Mouse (Mus musculus) embryonic facial prominence, embryonic 11.5 days (tissue): ENCODE measurements around the gene Nat8f5. TPM values are rescaled to one million over a fixed set of nuclear protein-coding genes. Genes with fewer than 3 reads are reported as not detected.

ENCODE experiments used
- ATAC-seq: fragments of 200-750 bp; cut with Nextera tagmentation; replicated peaks from 2 replicates; pipeline ENCODE4 v1.8.0; 2017; ENCODE audit warnings: low read depth; ENCODE audit not compliant: insufficient number of reproducible peaks, low FRiP score, low TSS enrichment
- DNase-seq: peaks from one replicate; pipeline ENCODE4 v3.0.0-alpha.2; 2015; ENCODE audit warnings: low spot score
- H3K27ac ChIP-seq: fragments of 300-500 bp; sonication (generic); replicated peaks from 2 replicates; pipeline ENCODE4 v1.5.1; 2014; ENCODE audit warnings: mild to moderate bottlenecking, low read depth, low read length, control low read depth
- H3K27me3 ChIP-seq: fragments of 300-500 bp; sonication (generic); 2 replicates; pipeline ENCODE4 v1.6.1; 2014; ENCODE audit warnings: mild to moderate bottlenecking, low read length, moderate library complexity, mixed read lengths; ENCODE audit not compliant: control insufficient read depth, insufficient read depth
- H3K36me3 ChIP-seq: fragments of 300-500 bp; sonication (generic); replicated peaks from 2 replicates; pipeline ENCODE4 v1.6.1; 2014; ENCODE audit warnings: low read depth, mild to moderate bottlenecking, low read length, moderate library complexity, mixed read lengths; ENCODE audit not compliant: control insufficient read depth, insufficient read depth
- H3K4me1 ChIP-seq: fragments of 300-500 bp; sonication (generic); 2 replicates; pipeline ENCODE4 v1.6.1; 2014; ENCODE audit warnings: low read length, mixed read lengths; ENCODE audit not compliant: control insufficient read depth, insufficient read depth
- H3K4me2 ChIP-seq: fragments of 300-500 bp; sonication (generic); 2 replicates; pipeline ENCODE4 v1.6.1; 2014; ENCODE audit warnings: low read depth, mild to moderate bottlenecking, control low read depth, low read length, moderate library complexity
- H3K4me3 ChIP-seq: fragments of 300-500 bp; sonication (generic); 2 replicates; pipeline ENCODE4 v1.5.1; 2014; ENCODE audit warnings: low read depth, low read length, control low read depth
- H3K9ac ChIP-seq: fragments of 300-500 bp; sonication (generic); replicated peaks from 2 replicates; pipeline ENCODE4 v1.6.1; 2014; ENCODE audit warnings: mild to moderate bottlenecking, control low read depth, low read length
- H3K9me3 ChIP-seq: fragments of 300-500 bp; sonication (generic); replicated peaks from 2 replicates; pipeline ENCODE4 v1.6.1; 2016; ENCODE audit warnings: mild to moderate bottlenecking, low read length, inconsistent platforms, mixed read lengths; ENCODE audit not compliant: control insufficient read depth
- WGBS: fragments of 180-500 bp; shearing (Covaris S2); extraction: QIAGEN DNeasy Blood & Tissue Kit; methylation state at CpG from one replicate; pipeline ENCODE4 v1.1.7; 2014; 5-methylcytosine and 5-hydroxymethylcytosine counted together
- polyA plus RNA-seq: library from polyadenylated mRNA; unstranded; fragments of >200 nt; fragmentation: Nextera tagmentation; extraction: Ambion mirVana; gene quantifications from 2 replicates; pipeline ENCODE4 v1.2.1, GENCODE M21; 2014

Gene Nat8f5
- polyA plus RNA-seq, 1 experiment from 2014 or later = not detected

- H3K9ac ChIP-seq = no peak overlapping the region
- 79% methylated on average over 3 of the region's 3 CpGs for WGBS
- ATAC-seq (no peak), DNase-seq (no peak)
- no peak overlapping the region for H3K27ac ChIP-seq
- no peaks in the 10 kb centered on the region for H3K9me3 ChIP-seq
- no peak overlapping the region for H3K4me3 ChIP-seq
- H3K27me3 ChIP-seq = no peaks in the 10 kb centered on the region
- H3K36me3 ChIP-seq = no peaks in the 10 kb centered on the region
- no peaks in the 10 kb centered on the region for H3K4me1 ChIP-seq
- H3K4me2 ChIP-seq = no peak overlapping the region
Observed at GRCm38 (mm10) chr6:85862565-85862964, 41.8 kb upstream of the Nat8f5 start.

- no peak overlapping the region for H3K4me3 ChIP-seq
- H3K27ac ChIP-seq = no peak overlapping the region
- WGBS = 77% methylated on average over 3 of the region's 3 CpGs
- H3K4me2 ChIP-seq = no peak overlapping the region
- H3K9me3 ChIP-seq = no peaks in the 10 kb centered on the region
- ATAC-seq = no peak
- no peak for DNase-seq
- H3K27me3 ChIP-seq = no peaks in the 10 kb centered on the region
- no peak overlapping the region for H3K9ac ChIP-seq
- no peaks in the 10 kb centered on the region for H3K36me3 ChIP-seq
- no peaks in the 10 kb centered on the region for H3K4me1 ChIP-seq
Observed at GRCm38 (mm10) chr6:85861247-85861646, 40.5 kb upstream of the Nat8f5 start.

GRCm38 (mm10) chr6:85856194-85856678 is 35.5 kb upstream of the Nat8f5 start:
- ATAC-seq = no peak
- 96% methylated on average over 1 of the region's 1 CpGs for WGBS
- H3K9me3 ChIP-seq = no peaks in the 10 kb centered on the region
- no peaks in the 10 kb centered on the region for H3K36me3 ChIP-seq
- H3K9ac ChIP-seq = no peak overlapping the region
- DNase-seq = no peak
- no peak overlapping the region for H3K4me2 ChIP-seq
- no peak overlapping the region for H3K4me3 ChIP-seq
- no peaks in the 10 kb centered on the region for H3K27me3 ChIP-seq
- H3K27ac ChIP-seq = no peak overlapping the region
- H3K4me1 ChIP-seq = no peaks in the 10 kb centered on the region

- 72% methylated on average over 3 of the region's 3 CpGs for WGBS
- H3K27ac ChIP-seq = no peak overlapping the region
Observed at GRCm38 (mm10) chr6:85853481-85853880, 32.7 kb upstream of the Nat8f5 start.

GRCm38 (mm10) chr6:85851062-85851773 is 30.4 kb upstream of the Nat8f5 start:
- Histone ChIP-seq H3K9ac (no peak overlapping the region), H3K4me1 (no peaks in the 10 kb centered on the region), H3K27ac (no peak overlapping the region), H3K4me2 (no peak overlapping the region), H3K4me3 (no peak overlapping the region), H3K36me3 (no peaks in the 10 kb centered on the region), H3K27me3 (no peaks in the 10 kb centered on the region), H3K9me3 (no peaks in the 10 kb centered on the region)
- WGBS = 92% methylated on average over 7 of the region's 7 CpGs
- no peak for DNase-seq
- ATAC-seq = no peak

More at GRCm38 (mm10) chr6:85853481-85853880, 32.7 kb upstream of the Nat8f5 start:
- no peak for DNase-seq
- Histone ChIP-seq H3K9me3 (no peaks in the 10 kb centered on the region), H3K4me2 (no peak overlapping the region), H3K4me3 (no peak overlapping the region), H3K36me3 (no peaks in the 10 kb centered on the region), H3K4me1 (no peaks in the 10 kb centered on the region), H3K9ac (no peak overlapping the region), H3K27me3 (no peaks in the 10 kb centered on the region)
- no peak for ATAC-seq

GRCm38 (mm10) chr6:85849240-85849639 is 28.5 kb upstream of the Nat8f5 start:
- DNase-seq (no peak), ATAC-seq (no peak)
- Histone ChIP-seq H3K27ac (no peak overlapping the region), H3K4me2 (no peak overlapping the region), H3K9me3 (no peaks in the 10 kb centered on the region), H3K4me3 (no peak overlapping the region), H3K36me3 (no peaks in the 10 kb centered on the region), H3K4me1 (no peaks in the 10 kb centered on the region), H3K27me3 (no peaks in the 10 kb centered on the region), H3K9ac (no peak overlapping the region)
- 28% methylated on average over 2 of the region's 2 CpGs for WGBS

- no peak for ATAC-seq
- Histone ChIP-seq H3K27me3 (no peaks in the 10 kb centered on the region), H3K4me2 (no peak overlapping the region), H3K4me1 (no peaks in the 10 kb centered on the region), H3K27ac (no peak overlapping the region), H3K36me3 (no peaks in the 10 kb centered on the region), H3K4me3 (no peak overlapping the region), H3K9me3 (no peaks in the 10 kb centered on the region), H3K9ac (no peak overlapping the region)
- WGBS = 90% methylated on average over 4 of the region's 4 CpGs
- DNase-seq = no peak
Observed at GRCm38 (mm10) chr6:85848140-85848539, 27.4 kb upstream of the Nat8f5 start.

- 53% methylated on average over 1 of the region's 1 CpGs for WGBS
- ATAC-seq (no peak), DNase-seq (no peak)
- no peak overlapping the region for H3K4me2 ChIP-seq
- H3K27me3 ChIP-seq = no peaks in the 10 kb centered on the region
- no peak overlapping the region for H3K27ac ChIP-seq
- no peaks in the 10 kb centered on the region for H3K4me1 ChIP-seq
- no peak overlapping the region for H3K9ac ChIP-seq
- H3K4me3 ChIP-seq = no peak overlapping the region
- no peaks in the 10 kb centered on the region for H3K9me3 ChIP-seq
- H3K36me3 ChIP-seq = no peaks in the 10 kb centered on the region
Observed at GRCm38 (mm10) chr6:85846921-85847320, 26.1 kb upstream of the Nat8f5 start.
